Mouse (Mus musculus) thymus, postnatal 36 days (tissue): ENCODE measurements around the gene Grap.

ENCODE experiments used
- DNase-seq, 2 experiments: peaks; one replicate each; pipeline ENCODE4 v3.0.0; 2022; ENCODE audit warnings: mixed read lengths in 2 of 2

Gene Grap

GRCm38 (mm10) chr11:61685119-61685725 is 32.2 kb downstream of the Grap start:
- DNase-seq, result no peak

GRCm38 (mm10) chr11:61686141-61686540 is 33.1 kb downstream of the Grap start:
- DNase-seq, result no peak

GRCm38 (mm10) chr11:61686906-61687453 is 33.9 kb downstream of the Grap start:
- DNase-seq, result no peak

- no peak for DNase-seq
Measured at GRCm38 (mm10) chr11:61687595-61687994, 34.5 kb downstream of the Grap start.

- DNase-seq, result no peak
Measured at GRCm38 (mm10) chr11:61692996-61693395, 39.9 kb downstream of the Grap start.

GRCm38 (mm10) chr11:61698852-61699251 is 45.8 kb downstream of the Grap start:
- no peak for DNase-seq

GRCm38 (mm10) chr11:61699460-61699859 is 46.4 kb downstream of the Grap start:
- DNase-seq, result no peak

GRCm38 (mm10) chr11:61699933-61700332 is 46.9 kb downstream of the Grap start:
- DNase-seq, result no peak

GRCm38 (mm10) chr11:61701696-61702095 is 48.6 kb downstream of the Grap start:
- no peak for DNase-seq

GRCm38 (mm10) chr11:61702494-61702893 is 49.4 kb downstream of the Grap start:
- no peak for DNase-seq

- no peak for DNase-seq
Measured at GRCm38 (mm10) chr11:61705581-61705980, 52.5 kb downstream of the Grap start.

GRCm38 (mm10) chr11:61706232-61706631 is 53.2 kb downstream of the Grap start:
- no peak for DNase-seq

GRCm38 (mm10) chr11:61708928-61709327 is 55.9 kb downstream of the Grap start:
- DNase-seq, result no peak

GRCm38 (mm10) chr11:61713157-61713855 is 60.2 kb downstream of the Grap start:
- no peak for DNase-seq

GRCm38 (mm10) chr11:61714346-61715117 is 61.5 kb downstream of the Grap start:
- peak; percentile 54 to 55 for DNase-seq

GRCm38 (mm10) chr11:61715130-61715529 is 62.1 kb downstream of the Grap start:
- no peak for DNase-seq

GRCm38 (mm10) chr11:61717990-61718389 is 64.9 kb downstream of the Grap start:
- DNase-seq, result no peak

- DNase-seq, result no peak
Measured at GRCm38 (mm10) chr11:61719387-61719786, 66.3 kb downstream of the Grap start.

- no peak for DNase-seq
Measured at GRCm38 (mm10) chr11:61719826-61720225, 66.8 kb downstream of the Grap start.

GRCm38 (mm10) chr11:61720636-61721035 is 67.6 kb downstream of the Grap start, which contains the start of gene Slc5a10:
Slc5a10 (minus strand) TSS chr11:61720826.
- DNase-seq, result no peak

- no peak for DNase-seq
Measured at GRCm38 (mm10) chr11:61722077-61722476, 69.0 kb downstream of the Grap start.
